Mouse (Mus musculus) lung, adult 18-20 months (tissue): Measurements from ENCODE around the gene Thoc6.

Source experiments
- DNase-seq, 2 experiments: peaks; one replicate each; pipeline ENCODE4 v3.0.0; 2022; ENCODE audit warnings: mixed read lengths in 2 of 2

Thoc6 gene

GRCm38 (mm10) chr17:23676473-23677031 lies 2.9 kb upstream of the Thoc6 start:
- peak; percentile 64 to 66 for DNase-seq

- peak; percentile 68 to 69 for DNase-seq
These were observed 2.0 kb upstream of the Thoc6 start for GRCm38 (mm10) chr17:23675564-23676281.

- peak; percentile 75 to 78 for DNase-seq
These were observed 1.4 kb upstream of the Thoc6 start for GRCm38 (mm10) chr17:23675127-23675526.

GRCm38 (mm10) chr17:23674271-23674952 lies 730 bp upstream of the Thoc6 start:
- DNase-seq = peak; percentile 18 to 32

- no peak for DNase-seq
These were observed 921 bp downstream of the Thoc6 start for GRCm38 (mm10) chr17:23672761-23673160.

- DNase-seq = no peak
These were observed 2.2 kb downstream of the Thoc6 start for GRCm38 (mm10) chr17:23671519-23671918.

GRCm38 (mm10) chr17:23670516-23671074 lies 3.1 kb downstream of the Thoc6 start:
- no peak for DNase-seq

GRCm38 (mm10) chr17:23665511-23665910 lies 8.2 kb downstream of the Thoc6 start:
- no peak for DNase-seq

GRCm38 (mm10) chr17:23664556-23665021 lies 9.1 kb downstream of the Thoc6 start:
- peak in 1 of 2 experiments; percentile 31 for DNase-seq

- peak in 1 of 2 experiments; percentile 21 for DNase-seq
These were observed 12.2 kb downstream of the Thoc6 start for GRCm38 (mm10) chr17:23661526-23661925.

GRCm38 (mm10) chr17:23660876-23661200 lies 12.8 kb downstream of the Thoc6 start:
- DNase-seq = peak; percentile 41 to 46

- peak; percentile 80 to 87 for DNase-seq
These were observed 13.4 kb downstream of the Thoc6 start, which contains the start of gene Bicdl2 for GRCm38 (mm10) chr17:23660117-23660875. TSS of gene Bicdl2 (plus strand) at chr17:23660506.

- no peak for DNase-seq
These were observed 15.2 kb downstream of the Thoc6 start for GRCm38 (mm10) chr17:23658450-23658849.

- DNase-seq = no peak
These were observed 19.3 kb downstream of the Thoc6 start for GRCm38 (mm10) chr17:23654410-23654809.

GRCm38 (mm10) chr17:23654001-23654400 lies 19.7 kb downstream of the Thoc6 start:
- no peak for DNase-seq

- DNase-seq = no peak
These were observed 20.4 kb downstream of the Thoc6 start for GRCm38 (mm10) chr17:23653324-23653723.

GRCm38 (mm10) chr17:23651363-23651762 lies 22.3 kb downstream of the Thoc6 start:
- DNase-seq = no peak

GRCm38 (mm10) chr17:23645894-23646293 lies 27.8 kb downstream of the Thoc6 start:
- DNase-seq = no peak

GRCm38 (mm10) chr17:23644613-23645495 lies 28.8 kb downstream of the Thoc6 start, which contains the start of gene Mmp25:
TSS of gene Mmp25 (minus strand) at chr17:23645277.
- no peak for DNase-seq

- no peak for DNase-seq
These were observed 42.4 kb downstream of the Thoc6 start for GRCm38 (mm10) chr17:23631241-23631640.

GRCm38 (mm10) chr17:23630195-23631020 lies 43.3 kb downstream of the Thoc6 start:
- peak; percentile 64 to 75 for DNase-seq
